Mouse (Mus musculus) kidney, embryonic 14.5 days (tissue): ENCODE results near the gene Rdh5. TPM values are rescaled to one million over a fixed set of nuclear protein-coding genes. Genes with fewer than 3 reads are reported as not detected.
A peak's percentile ranks its signal among the peaks of the same experiment; 100 is the strongest.

Source experiments
- ATAC-seq: fragments of 200-750 bp; cut with Nextera tagmentation; 2 replicates; pipeline ENCODE4 v1.8.0; 2017; ENCODE audit warnings: moderate number of reproducible peaks, mild to moderate bottlenecking, moderate TSS enrichment, moderate library complexity; ENCODE audit not compliant: low FRiP score, low TSS enrichment
- H3K27ac ChIP-seq: fragments of 300-500 bp; sonication (generic); 2 replicates; pipeline ENCODE4 v1.5.1; 2014; ENCODE audit warnings: low read depth, mild to moderate bottlenecking, low read length, moderate library complexity, mixed read lengths
- H3K27me3 ChIP-seq: fragments of 300-500 bp; sonication (generic); 2 replicates; pipeline ENCODE4 v1.6.1; 2014; ENCODE audit warnings: mild to moderate bottlenecking, low read length; ENCODE audit not compliant: control insufficient read depth, insufficient read depth
- H3K36me3 ChIP-seq: fragments of 300-500 bp; sonication (generic); 2 replicates; pipeline ENCODE4 v1.6.1; 2014; ENCODE audit warnings: low read length, mixed read lengths; ENCODE audit not compliant: control insufficient read depth, insufficient read depth
- H3K4me1 ChIP-seq: fragments of 300-500 bp; sonication (generic); 2 replicates; pipeline ENCODE4 v1.6.1; 2014; ENCODE audit warnings: low read length, mixed read lengths; ENCODE audit not compliant: control insufficient read depth, insufficient read depth
- H3K4me2 ChIP-seq: fragments of 300-500 bp; sonication (generic); replicated peaks from 2 replicates; pipeline ENCODE4 v1.6.1; 2014; ENCODE audit warnings: low read depth, mild to moderate bottlenecking, low read length
- H3K4me3 ChIP-seq: fragments of 300-500 bp; sonication (generic); 2 replicates; pipeline ENCODE4 v1.5.1; 2014; ENCODE audit warnings: mild to moderate bottlenecking, low read length
- H3K9ac ChIP-seq: fragments of 300-500 bp; sonication (generic); 2 replicates; pipeline ENCODE4 v1.6.1; 2014; ENCODE audit warnings: low read depth, mild to moderate bottlenecking, low read length, moderate library complexity
- H3K9me3 ChIP-seq: fragments of 300-500 bp; sonication (generic); 2 replicates; pipeline ENCODE4 v1.6.1; 2016; ENCODE audit warnings: low read length; ENCODE audit not compliant: control insufficient read depth
- WGBS: fragments of 180-500 bp; shearing (Covaris S2); extraction: QIAGEN DNeasy Blood & Tissue Kit; methylation state at CpG from one replicate; pipeline ENCODE4 v1.1.7; 2014; 5-methylcytosine and 5-hydroxymethylcytosine counted together
- polyA plus RNA-seq: library from polyadenylated mRNA; unstranded; fragments of >200 nt; fragmentation: Nextera tagmentation; extraction: Ambion mirVana; gene quantifications from 2 replicates; pipeline ENCODE4 v1.2.1, GENCODE M21; 2014

The Rdh5 gene
- polyA plus RNA-seq, 1 experiment from 2014 or later = 14.5 TPM

GRCm38 (mm10) chr10:128921883-128922821 lies 536 bp downstream of the Rdh5 start:
- peak overlapping the region; percentile 57 for H3K4me3 ChIP-seq
- WGBS = 70% methylated on average over 16 of the region's 16 CpGs
- H3K36me3 ChIP-seq = peaks cover 18% of the 10 kb centered on the region; the same call in 1 of the 2 replicates
- H3K9me3 ChIP-seq = no peaks in the 10 kb centered on the region
- no peaks in the 10 kb centered on the region for H3K27me3 ChIP-seq
- peak overlapping the region; percentile 73; the same call in 1 of the 2 replicates for H3K9ac ChIP-seq
- ATAC-seq = no peak
- H3K4me2 ChIP-seq = peak overlapping the region; percentile 57
- H3K4me1 ChIP-seq = peaks cover 22% of the 10 kb centered on the region
- no peak overlapping the region for H3K27ac ChIP-seq

GRCm38 (mm10) chr10:128921251-128921650 lies 1.4 kb downstream of the Rdh5 start:
- Histone ChIP-seq H3K27me3 (no peaks in the 10 kb centered on the region), H3K27ac (peak overlapping the region; percentile 14; the same call in 1 of the 2 replicates), H3K9ac (no peak overlapping the region), H3K4me1 (peaks cover 22% of the 10 kb centered on the region), H3K9me3 (no peaks in the 10 kb centered on the region), H3K4me2 (no peak overlapping the region), H3K4me3 (no peak overlapping the region), H3K36me3 (peaks cover 25% of the 10 kb centered on the region; the same call in 1 of the 2 replicates)
- no peak for ATAC-seq
- WGBS = 56% methylated on average over 1 of the region's 1 CpGs

- H3K9me3 ChIP-seq = no peaks in the 10 kb centered on the region
- peaks cover 22% of the 10 kb centered on the region for H3K4me1 ChIP-seq
- no peak overlapping the region for H3K4me3 ChIP-seq
- no peak overlapping the region for H3K4me2 ChIP-seq
- H3K36me3 ChIP-seq = peaks cover 26% of the 10 kb centered on the region; the same call in 1 of the 2 replicates
- H3K27me3 ChIP-seq = no peaks in the 10 kb centered on the region
- peak overlapping the region; percentile 14; the same call in 1 of the 2 replicates for H3K27ac ChIP-seq
- WGBS = 70% methylated on average over 3 of the region's 3 CpGs
- no peak overlapping the region for H3K9ac ChIP-seq
- no peak for ATAC-seq
Measured at GRCm38 (mm10) chr10:128920736-128921161, 1.9 kb downstream of the Rdh5 start.

- Histone ChIP-seq H3K4me2 (no peak overlapping the region), H3K4me1 (peaks cover 22% of the 10 kb centered on the region), H3K27ac (peak overlapping the region; percentile 14; the same call in 1 of the 2 replicates), H3K27me3 (no peaks in the 10 kb centered on the region), H3K9ac (no peak overlapping the region), H3K36me3 (peaks cover 26% of the 10 kb centered on the region; the same call in 1 of the 2 replicates), H3K4me3 (no peak overlapping the region), H3K9me3 (no peaks in the 10 kb centered on the region)
- no peak for ATAC-seq
- 82% methylated on average over 7 of the region's 7 CpGs for WGBS
Measured at GRCm38 (mm10) chr10:128919966-128920365, 2.7 kb downstream of the Rdh5 start.

GRCm38 (mm10) chr10:128919203-128919631 lies 3.5 kb downstream of the Rdh5 start:
- no peak overlapping the region for H3K9ac ChIP-seq
- 35% methylated on average over 6 of the region's 6 CpGs for WGBS
- no peak for ATAC-seq

GRCm38 (mm10) chr10:128918246-128918645 lies 4.4 kb downstream of the Rdh5 start:
- Histone ChIP-seq H3K9me3 (no peaks in the 10 kb centered on the region), H3K9ac (no peak overlapping the region), H3K4me1 (peaks cover 21% of the 10 kb centered on the region), H3K4me3 (no peak overlapping the region), H3K4me2 (no peak overlapping the region), H3K36me3 (peaks cover 40% of the 10 kb centered on the region; the same call in 1 of the 2 replicates), H3K27ac (no peak overlapping the region), H3K27me3 (no peaks in the 10 kb centered on the region)
- ATAC-seq = no peak
- WGBS = 80% methylated on average over 7 of the region's 7 CpGs

More at GRCm38 (mm10) chr10:128919203-128919631, 3.5 kb downstream of the Rdh5 start:
- Histone ChIP-seq H3K27me3 (no peaks in the 10 kb centered on the region), H3K9me3 (no peaks in the 10 kb centered on the region), H3K4me2 (no peak overlapping the region), H3K4me1 (peaks cover 22% of the 10 kb centered on the region), H3K36me3 (peaks cover 31% of the 10 kb centered on the region; the same call in 1 of the 2 replicates), H3K4me3 (no peak overlapping the region), H3K27ac (peak overlapping the region; percentile 14; the same call in 1 of the 2 replicates)

- Histone ChIP-seq H3K4me2 (no peak overlapping the region), H3K36me3 (peaks cover 45% of the 10 kb centered on the region; the same call in 1 of the 2 replicates), H3K27ac (no peak overlapping the region), H3K27me3 (no peaks in the 10 kb centered on the region), H3K4me3 (no peak overlapping the region), H3K9ac (no peak overlapping the region), H3K4me1 (peaks cover 20% of the 10 kb centered on the region), H3K9me3 (no peaks in the 10 kb centered on the region)
- WGBS = 90% methylated on average over 6 of the region's 6 CpGs
- no peak for ATAC-seq
Measured at GRCm38 (mm10) chr10:128917400-128917799, 5.3 kb downstream of the Rdh5 start.

GRCm38 (mm10) chr10:128916665-128917064 lies 6.0 kb downstream of the Rdh5 start:
- ATAC-seq = no peak
- Histone ChIP-seq H3K9me3 (no peaks in the 10 kb centered on the region), H3K4me1 (peaks cover 17% of the 10 kb centered on the region), H3K36me3 (peaks cover 48% of the 10 kb centered on the region; the same call in 1 of the 2 replicates), H3K27ac (no peak overlapping the region), H3K27me3 (no peaks in the 10 kb centered on the region), H3K4me3 (no peak overlapping the region), H3K9ac (no peak overlapping the region), H3K4me2 (no peak overlapping the region)
- 86% methylated on average over 3 of the region's 3 CpGs for WGBS

GRCm38 (mm10) chr10:128915550-128915949 lies 7.1 kb downstream of the Rdh5 start:
- ATAC-seq = no peak
- H3K27ac ChIP-seq = no peak overlapping the region
- 88% methylated on average over 2 of the region's 2 CpGs for WGBS
- H3K4me1 ChIP-seq = peaks cover 18% of the 10 kb centered on the region
- H3K9ac ChIP-seq = no peak overlapping the region
- H3K4me3 ChIP-seq = no peak overlapping the region
- no peaks in the 10 kb centered on the region for H3K9me3 ChIP-seq
- H3K4me2 ChIP-seq = no peak overlapping the region
- H3K36me3 ChIP-seq = peaks cover 51% of the 10 kb centered on the region; the same call in 1 of the 2 replicates
- H3K27me3 ChIP-seq = no peaks in the 10 kb centered on the region
